10 mouse cellular contexts compared by ENCODE assay signal in the genomic region with DNA sequence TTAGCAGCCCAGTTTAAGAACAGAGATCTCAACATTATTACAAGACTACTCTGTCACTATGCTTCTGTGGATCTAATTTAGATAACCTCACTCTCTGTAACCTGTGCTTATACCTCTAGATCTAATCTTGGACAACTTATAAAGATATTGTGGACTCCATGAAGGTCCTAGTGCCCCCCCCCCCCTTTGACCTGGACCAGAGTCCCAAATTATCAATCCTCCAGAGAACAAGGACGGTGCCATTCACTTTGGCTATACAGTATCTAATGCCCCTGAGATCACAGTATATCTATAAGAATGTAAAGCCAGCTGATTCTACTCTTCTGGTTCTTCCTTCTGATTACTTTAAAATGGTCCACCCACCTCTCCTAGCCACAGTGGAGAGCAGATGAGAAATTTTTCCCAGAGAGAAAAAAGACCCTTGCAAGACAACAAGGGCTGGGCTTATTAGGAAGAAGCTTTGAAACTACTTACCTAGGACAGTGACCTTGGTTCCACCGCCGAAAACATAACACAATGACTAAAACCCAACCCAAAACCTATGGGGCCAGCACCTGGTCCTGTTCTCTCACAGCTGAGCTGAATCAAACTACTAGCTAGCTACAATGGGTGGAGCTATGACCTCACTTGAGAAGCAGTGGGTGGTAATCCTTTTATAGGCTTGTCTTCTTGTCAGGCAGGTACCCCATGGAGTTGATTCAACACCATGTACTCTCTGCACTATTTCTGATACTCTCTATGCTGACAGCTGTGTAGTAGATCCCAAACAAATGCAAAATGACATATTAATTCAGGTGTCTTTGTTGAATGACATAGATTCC.
"Had no signal": no experiment of that assay in that cellular context is flagged by ENCODE, and none has a peak within 500 bp of the region (broad histone marks: within the 10 kb centered on the region; RNA-seq: fewer than 3 reads in every experiment).

No protein-coding gene starts in this region.

- DNase-seq: kidney, adult 8-10 months; kidney, postnatal 25 days; lung, embryonic 14.5 days; lung, postnatal 10 days; thymus, postnatal 36 days had no signal

- H3K4me3 ChIP-seq: left cerebral cortex, adult 2 months; limb, embryonic 10.5 days; liver, embryonic 15.5 days; midbrain, embryonic 13.5 days; neural tube, embryonic 12.5 days had no signal

- H3K36me3 ChIP-seq: limb, embryonic 10.5 days; liver, embryonic 15.5 days; midbrain, embryonic 13.5 days; neural tube, embryonic 12.5 days had no signal

- H3K27me3 ChIP-seq: liver, embryonic 15.5 days; midbrain, embryonic 13.5 days; neural tube, embryonic 12.5 days had no signal

- H3K4me1 ChIP-seq: limb, embryonic 10.5 days; liver, embryonic 15.5 days; midbrain, embryonic 13.5 days; neural tube, embryonic 12.5 days had no signal
